Comparison of ENCODE assay signal across 8 mouse cellular contexts in the genomic region with DNA sequence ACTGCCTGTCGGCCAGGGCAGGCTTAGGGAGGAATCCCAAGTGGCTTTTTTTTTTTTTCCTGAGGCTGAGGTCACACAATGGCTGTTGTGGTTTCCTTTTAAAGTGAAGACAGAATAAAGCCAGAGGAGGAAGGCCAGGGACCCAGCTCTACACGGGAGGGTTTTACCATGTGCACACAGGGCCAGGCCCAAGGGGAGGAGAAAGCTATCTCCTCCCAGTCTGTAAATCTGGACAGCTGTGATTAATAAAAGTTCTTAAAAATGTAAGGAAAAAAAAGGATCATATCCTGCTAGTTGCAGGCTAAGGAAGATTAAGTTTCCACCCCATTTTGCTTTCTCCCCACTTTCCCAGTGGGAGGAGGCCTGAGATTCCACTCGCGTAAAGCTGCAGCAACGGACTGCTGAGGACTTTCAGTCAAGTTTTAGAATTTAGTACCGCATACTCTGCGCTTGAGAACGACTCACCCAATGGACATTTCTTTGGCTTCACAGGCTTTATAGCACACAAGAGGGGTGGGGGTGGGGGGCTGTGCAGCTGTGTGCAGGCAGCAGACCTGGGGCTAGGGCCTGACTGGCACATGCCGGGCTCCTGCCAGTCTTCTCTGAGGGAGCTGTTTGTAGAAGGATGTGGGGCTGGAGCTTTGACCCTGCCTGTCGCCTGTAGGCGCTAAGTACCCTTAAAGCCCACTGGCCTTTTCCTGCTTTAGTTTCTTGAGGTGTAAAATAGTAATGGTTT.
DNase-seq lines count a peak whose midpoint lies in the region; ATAC-seq and TF ChIP-seq lines count a peak whose summit lies in the region.

No protein-coding gene starts in this region.

- H3K9me3 ChIP-seq in kidney, postnatal 0 days (replicated peaks; ENCODE audit: low read length): no peaks in the 10 kb centered on the region
- H3K9me3 ChIP-seq in embryonic facial prominence, embryonic 13.5 days: no peaks in the 10 kb centered on the region
- no peaks in the 10 kb centered on the region for H3K9me3 ChIP-seq in hindbrain, embryonic 11.5 days (ENCODE audit: control insufficient read depth, low read length)
- H3K9me3 ChIP-seq in midbrain, embryonic 14.5 days (ENCODE audit: control insufficient read depth, low read length): no peaks in the 10 kb centered on the region

- no peak for TF ChIP-seq CTCF in kidney, postnatal 0 days (IDR thresholded peaks at IDR 0.05; ENCODE audit: low read depth)

- no peak overlapping the region for H3K9ac ChIP-seq in kidney, postnatal 0 days (ENCODE audit: low read depth, low read length)
- H3K9ac ChIP-seq in embryonic facial prominence, embryonic 13.5 days: peak overlapping the region; percentile 61
- H3K9ac ChIP-seq in hindbrain, embryonic 11.5 days (ENCODE audit: low read depth, low read length): no peak overlapping the region
- H3K9ac ChIP-seq in midbrain, embryonic 14.5 days (replicated peaks; ENCODE audit: low read length): no peak overlapping the region

- H3K4me2 ChIP-seq in kidney, postnatal 0 days (ENCODE audit: low read length): peak overlapping the region; percentile 17; the same call in 1 of the 2 replicates
- peak overlapping the region; percentile 52 for H3K4me2 ChIP-seq in embryonic facial prominence, embryonic 13.5 days
- H3K4me2 ChIP-seq in hindbrain, embryonic 11.5 days (replicated peaks; ENCODE audit: low read depth, low read length): no peak overlapping the region
- no peak overlapping the region for H3K4me2 ChIP-seq in midbrain, embryonic 14.5 days (ENCODE audit: low read length)

- H3K4me1 ChIP-seq in kidney, postnatal 0 days (replicated peaks; ENCODE audit: insufficient read depth, low read length): peaks cover 51% of the 10 kb centered on the region
- peaks cover 96% of the 10 kb centered on the region for H3K4me1 ChIP-seq in embryonic facial prominence, embryonic 13.5 days
- H3K4me1 ChIP-seq in hindbrain, embryonic 11.5 days (replicated peaks; ENCODE audit: control insufficient read depth, insufficient read depth, low read length): peaks cover 10% of the 10 kb centered on the region
- H3K4me1 ChIP-seq in midbrain, embryonic 14.5 days (ENCODE audit: control insufficient read depth, insufficient read depth, low read length): peaks cover 57% of the 10 kb centered on the region

- no peak overlapping the region for H3K4me3 ChIP-seq in kidney, postnatal 0 days (replicated peaks; ENCODE audit: low read depth, low read length)
- H3K4me3 ChIP-seq in embryonic facial prominence, embryonic 13.5 days: peak overlapping the region; percentile 21; the same call in 1 of the 2 replicates
- H3K4me3 ChIP-seq in hindbrain, embryonic 11.5 days (ENCODE audit: low read depth, low read length): no peak overlapping the region
- H3K4me3 ChIP-seq in midbrain, embryonic 14.5 days (replicated peaks; ENCODE audit: low read depth, low read length): no peak overlapping the region

- peaks cover 16% of the 10 kb centered on the region for H3K36me3 ChIP-seq in kidney, postnatal 0 days (ENCODE audit: insufficient read depth, low read length)
- peaks cover 18% of the 10 kb centered on the region for H3K36me3 ChIP-seq in embryonic facial prominence, embryonic 13.5 days
- 0 out of 2 replicates have a peak, but pooled peaks cover 5% of the 10 kb centered on the region for H3K36me3 ChIP-seq in hindbrain, embryonic 11.5 days (ENCODE audit: control insufficient read depth, insufficient read depth, low read length)
- H3K36me3 ChIP-seq in midbrain, embryonic 14.5 days (ENCODE audit: control insufficient read depth, insufficient read depth, low read length): peaks cover 16% of the 10 kb centered on the region

- DNase-seq in kidney, postnatal 0 days (ENCODE audit: low spot score): peak; percentile 87
- DNase-seq in kidney, adult 11 months: no peak
- no peak for DNase-seq in hindbrain, embryonic 11.5 days (ENCODE audit: low spot score)
- DNase-seq in midbrain, embryonic 14.5 days: no peak
- DNase-seq in retina, postnatal 1 day: no peak
- no peak for DNase-seq in natural killer cell, adult 2 months (ENCODE audit: low spot score in 2 of 2)
- no peak for DNase-seq in cerebellum, postnatal 4 days (ENCODE audit: low spot score in 2 of 2)

- no peak for ATAC-seq in kidney, postnatal 0 days (replicated peaks; ENCODE audit: low FRiP score, low read depth)
- 0 out of 2 replicates have a peak, but pooled peaks have one; percentile 16 for ATAC-seq in embryonic facial prominence, embryonic 13.5 days (ENCODE audit: insufficient number of reproducible peaks, insufficient read depth, low FRiP score, low TSS enrichment, low read depth)
- no peak for ATAC-seq in hindbrain, embryonic 11.5 days (ENCODE audit: low FRiP score)
- no peak for ATAC-seq in midbrain, embryonic 14.5 days (ENCODE audit: low FRiP score, low TSS enrichment)

- no peaks in the 10 kb centered on the region for H3K27me3 ChIP-seq in kidney, postnatal 0 days (ENCODE audit: insufficient read depth, low read length)
- H3K27me3 ChIP-seq in embryonic facial prominence, embryonic 13.5 days: no peaks in the 10 kb centered on the region
- no peaks in the 10 kb centered on the region for H3K27me3 ChIP-seq in hindbrain, embryonic 11.5 days (ENCODE audit: control insufficient read depth, insufficient read depth, low read length)
- no peaks in the 10 kb centered on the region for H3K27me3 ChIP-seq in midbrain, embryonic 14.5 days (ENCODE audit: control insufficient read depth, insufficient read depth, low read length)

- WGBS in kidney, postnatal 0 days: 18% methylated on average over 11 of the region's 11 CpGs
- 6% methylated on average over 11 of the region's 11 CpGs for WGBS in embryonic facial prominence, embryonic 13.5 days
- 50% methylated on average over 11 of the region's 11 CpGs for WGBS in hindbrain, embryonic 11.5 days
- WGBS in midbrain, embryonic 14.5 days: 32% methylated on average over 11 of the region's 11 CpGs

- peak overlapping the region; percentile 79 for H3K27ac ChIP-seq in kidney, postnatal 0 days
- H3K27ac ChIP-seq in embryonic facial prominence, embryonic 13.5 days: peak overlapping the region; percentile 98
- peak overlapping the region; percentile 51; the same call in 1 of the 2 replicates for H3K27ac ChIP-seq in hindbrain, embryonic 11.5 days (ENCODE audit: low read depth, low read length)
- H3K27ac ChIP-seq in midbrain, embryonic 14.5 days (replicated peaks; ENCODE audit: low read depth, low read length): peak overlapping the region; percentile 65

Comparison
In these comparisons a context has a peak if more than half of its experiments do, and no peak if none do; other contexts are left out.
1. H3K4me2 ChIP-seq: peak in kidney, postnatal 0 days (single experiment) and embryonic facial prominence, embryonic 13.5 days (single experiment); none in hindbrain, embryonic 11.5 days (single experiment) and midbrain, embryonic 14.5 days (single experiment).
2. Peak in every context shown above with its lines, with median percentiles within 50 percentile points of each other: H3K27ac ChIP-seq.